Mouse (Mus musculus): Measurements from ENCODE around the gene Dnttip1.
"Not testable (repeated sequence)": the region's sequence is repeated elsewhere in the genome, so short reads cannot be mapped to it uniquely, and the experiment has no call there.

The Dnttip1 gene

GRCm38 (mm10) chr2:164784869-164785420, 39.2 kb downstream of the Dnttip1 start:
- DNase-seq, result no peak

- peak; percentile 96 for DNase-seq
Measured at GRCm38 (mm10) chr2:164785481-164786387, 40.0 kb downstream of the Dnttip1 start, which contains the start of gene Snx21. TSS of gene Snx21 (plus strand) at chr2:164785823.

GRCm38 (mm10) chr2:164786388-164786885, 40.7 kb downstream of the Dnttip1 start:
- DNase-seq, result no peak

GRCm38 (mm10) chr2:164787032-164787431, 41.2 kb downstream of the Dnttip1 start:
- no peak for DNase-seq

GRCm38 (mm10) chr2:164787779-164788178, 42.0 kb downstream of the Dnttip1 start:
- no peak for DNase-seq

GRCm38 (mm10) chr2:164788411-164788810, 42.6 kb downstream of the Dnttip1 start:
- DNase-seq, result no peak

GRCm38 (mm10) chr2:164790451-164790850, 44.7 kb downstream of the Dnttip1 start:
- peak; percentile 48 for DNase-seq

GRCm38 (mm10) chr2:164791841-164792261, 46.1 kb downstream of the Dnttip1 start:
- DNase-seq, result no peak

GRCm38 (mm10) chr2:164792400-164793190, 46.8 kb downstream of the Dnttip1 start:
- DNase-seq, result no peak

- peak; percentile 72 for DNase-seq
Measured at GRCm38 (mm10) chr2:164793236-164793635, 47.5 kb downstream of the Dnttip1 start.

GRCm38 (mm10) chr2:164793772-164794171, 48.0 kb downstream of the Dnttip1 start:
- no peak for DNase-seq

- DNase-seq, result peak; percentile 93
Measured at GRCm38 (mm10) chr2:164794293-164794692, 48.5 kb downstream of the Dnttip1 start.

- no peak for DNase-seq
Measured at GRCm38 (mm10) chr2:164795868-164796267, 50.1 kb downstream of the Dnttip1 start.

GRCm38 (mm10) chr2:164798554-164798953, 52.8 kb downstream of the Dnttip1 start:
- not testable (repeated sequence) for DNase-seq

- DNase-seq, result no peak
Measured at GRCm38 (mm10) chr2:164800252-164801004, 54.6 kb downstream of the Dnttip1 start.

GRCm38 (mm10) chr2:164803201-164803920, 57.6 kb downstream of the Dnttip1 start:
- DNase-seq, result peak; percentile 57

GRCm38 (mm10) chr2:164803921-164804313, 58.1 kb downstream of the Dnttip1 start:
- no peak for DNase-seq

GRCm38 (mm10) chr2:164804533-164805331, 58.9 kb downstream of the Dnttip1 start, which contains the start of the genes Acot8 and Zswim3:
TSS of gene Acot8 (minus strand) at chr2:164804882.
TSS of gene Zswim3 (plus strand) at chr2:164805098.
- peak; percentile 99 for DNase-seq

GRCm38 (mm10) chr2:164805332-164805718, 59.5 kb downstream of the Dnttip1 start:
- DNase-seq, result no peak

GRCm38 (mm10) chr2:164806614-164807013, 60.8 kb downstream of the Dnttip1 start:
- DNase-seq, result no peak

GRCm38 (mm10) chr2:164813557-164813956, 67.8 kb downstream of the Dnttip1 start:
- no peak for DNase-seq
